Mouse (Mus musculus) forebrain, embryonic 10.5 days (tissue): ENCODE results near the gene Dlk1. TPM values are rescaled to one million over a fixed set of nuclear protein-coding genes. Genes with fewer than 3 reads are reported as not detected.
A peak's percentile ranks its signal among the peaks of the same experiment; 100 is the strongest.

Experiments used
- DNase-seq: peaks from one replicate; pipeline ENCODE4 v3.0.0-alpha.2; 2017; ENCODE audit warnings: low spot score; ENCODE audit errors: extremely low spot score
- H3K27ac ChIP-seq: fragments of 300-500 bp; sonication (generic); 2 replicates; pipeline ENCODE4 v1.5.1; 2016; ENCODE audit warnings: mild to moderate bottlenecking
- H3K27me3 ChIP-seq: fragments of 300-500 bp; sonication (generic); 2 replicates; pipeline ENCODE4 v1.6.1; 2016; ENCODE audit warnings: mild to moderate bottlenecking; ENCODE audit not compliant: poor library complexity, severe bottlenecking
- H3K36me3 ChIP-seq: fragments of 300-500 bp; sonication (generic); replicated peaks from 2 replicates; pipeline ENCODE4 v1.6.1; 2016; ENCODE audit warnings: mild to moderate bottlenecking, moderate library complexity
- H3K4me1 ChIP-seq: fragments of 300-500 bp; sonication (generic); 2 replicates; pipeline ENCODE4 v1.6.1; 2016
- H3K4me3 ChIP-seq: fragments of 300-500 bp; sonication (generic); 2 replicates; pipeline ENCODE4 v1.5.1; 2016; ENCODE audit warnings: mild to moderate bottlenecking, moderate library complexity
- H3K9me3 ChIP-seq: fragments of 300-500 bp; sonication (generic); 2 replicates; pipeline ENCODE4 v1.6.1; 2016; ENCODE audit warnings: mild to moderate bottlenecking, moderate library complexity
- WGBS: fragments of 180-500 bp; shearing (Covaris S2); methylation state at CpG from one replicate; pipeline ENCODE4 v1.1.7; 2016; 5-methylcytosine and 5-hydroxymethylcytosine counted together
- polyA plus RNA-seq: library from polyadenylated mRNA; unstranded; fragments of >200 nt; fragmentation: Nextera tagmentation; extraction: Ambion mirVana; gene quantifications from 2 replicates; pipeline ENCODE4 v1.2.1, GENCODE M21; 2016

The Dlk1 gene
- polyA plus RNA-seq, 1 experiment from 2014 or later: 200 TPM

DNA sequence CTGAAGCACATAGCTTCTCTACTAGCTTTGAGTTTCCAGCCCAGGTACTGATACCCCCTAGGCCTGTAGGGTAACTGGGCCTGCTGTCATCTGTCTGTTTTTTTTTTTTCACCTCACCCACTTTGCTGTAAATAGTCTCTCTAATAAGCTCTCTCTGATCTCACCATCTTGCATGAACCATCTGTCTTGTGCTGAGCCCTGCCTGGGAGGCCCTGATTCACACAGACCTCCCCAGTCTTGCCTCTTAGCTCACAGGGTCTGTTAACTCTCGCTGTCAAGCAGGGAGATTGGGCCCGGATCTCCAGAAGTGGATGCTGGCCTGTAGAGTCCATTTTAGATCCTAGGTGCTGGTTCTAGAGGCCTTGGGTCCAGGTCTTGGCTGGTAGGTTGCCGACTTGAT is 9.3 kb upstream of the Dlk1 start:
- Histone ChIP-seq H3K27me3 (peaks cover 86% of the 10 kb centered on the region), H3K36me3 (no peaks in the 10 kb centered on the region), H3K4me1 (peaks cover 94% of the 10 kb centered on the region), H3K27ac (peak overlapping the region; percentile 81), H3K4me3 (no peak overlapping the region), H3K9me3 (no peaks in the 10 kb centered on the region)
- WGBS: 67% methylated on average over 3 of the region's 3 CpGs
- DNase-seq: no peak

DNA sequence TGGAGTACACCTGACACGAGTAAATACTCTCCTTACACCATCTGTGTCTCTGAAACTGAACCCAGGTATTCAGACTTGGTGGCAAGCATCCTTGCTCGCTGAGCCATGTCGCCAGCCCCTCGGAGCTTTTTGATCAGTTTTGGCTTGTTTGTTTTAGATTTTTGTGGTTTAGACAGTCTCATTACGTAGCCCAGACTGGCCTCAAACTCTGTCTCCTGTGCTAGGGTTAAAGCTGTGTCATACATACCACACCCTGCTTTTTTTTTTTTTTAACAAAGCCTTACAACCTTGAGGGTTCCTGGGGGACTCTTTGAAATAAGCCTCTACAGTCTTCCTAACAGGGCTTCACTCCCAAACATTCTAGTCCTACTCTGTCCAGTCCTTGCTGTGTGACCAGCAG is 7.6 kb upstream of the Dlk1 start:
- H3K4me1 ChIP-seq: peaks cover 94% of the 10 kb centered on the region
- 65% methylated on average over 5 of the region's 5 CpGs for WGBS
- H3K27me3 ChIP-seq: peaks cover 86% of the 10 kb centered on the region
- H3K9me3 ChIP-seq: no peaks in the 10 kb centered on the region
- no peak for DNase-seq
- peak overlapping the region; percentile 81 for H3K27ac ChIP-seq
- no peak overlapping the region for H3K4me3 ChIP-seq
- no peaks in the 10 kb centered on the region for H3K36me3 ChIP-seq

DNA sequence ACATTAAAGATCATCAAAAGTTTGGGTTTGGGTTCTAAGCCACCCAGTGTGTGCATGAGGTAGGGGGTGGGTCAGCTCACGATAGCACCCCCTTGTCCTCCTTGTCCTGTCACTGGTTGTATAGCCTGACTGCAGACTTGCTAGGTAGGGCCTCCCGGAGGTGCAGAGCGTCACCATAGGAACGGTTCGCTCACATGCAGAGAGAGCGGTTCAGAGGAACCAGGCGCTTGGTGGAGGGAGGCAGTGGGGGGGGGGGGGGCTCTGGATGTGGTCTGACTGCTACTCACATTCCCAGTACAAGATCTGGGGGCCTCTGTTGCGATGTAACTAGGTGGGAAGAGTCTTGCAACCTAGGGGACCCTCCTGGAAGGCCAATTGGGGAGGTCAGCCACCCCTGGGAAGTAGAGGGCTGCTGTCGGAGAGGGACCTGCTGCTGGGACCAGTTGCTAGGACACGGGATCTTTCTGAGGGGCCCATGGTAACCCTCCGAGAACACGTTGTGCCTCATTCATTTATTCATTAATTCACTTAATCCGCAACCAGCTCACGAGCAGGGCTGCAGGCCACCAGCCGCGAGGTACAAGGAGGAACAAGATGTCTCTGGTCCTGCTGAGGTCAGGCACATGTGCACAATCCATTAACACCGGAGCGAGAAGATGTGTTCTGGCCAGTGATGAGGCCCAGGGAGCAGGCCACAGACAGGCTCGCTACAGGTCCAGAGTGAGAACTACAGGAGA is 7.0 kb upstream of the Dlk1 start:
- H3K4me1 ChIP-seq: peaks cover 95% of the 10 kb centered on the region

DNA sequence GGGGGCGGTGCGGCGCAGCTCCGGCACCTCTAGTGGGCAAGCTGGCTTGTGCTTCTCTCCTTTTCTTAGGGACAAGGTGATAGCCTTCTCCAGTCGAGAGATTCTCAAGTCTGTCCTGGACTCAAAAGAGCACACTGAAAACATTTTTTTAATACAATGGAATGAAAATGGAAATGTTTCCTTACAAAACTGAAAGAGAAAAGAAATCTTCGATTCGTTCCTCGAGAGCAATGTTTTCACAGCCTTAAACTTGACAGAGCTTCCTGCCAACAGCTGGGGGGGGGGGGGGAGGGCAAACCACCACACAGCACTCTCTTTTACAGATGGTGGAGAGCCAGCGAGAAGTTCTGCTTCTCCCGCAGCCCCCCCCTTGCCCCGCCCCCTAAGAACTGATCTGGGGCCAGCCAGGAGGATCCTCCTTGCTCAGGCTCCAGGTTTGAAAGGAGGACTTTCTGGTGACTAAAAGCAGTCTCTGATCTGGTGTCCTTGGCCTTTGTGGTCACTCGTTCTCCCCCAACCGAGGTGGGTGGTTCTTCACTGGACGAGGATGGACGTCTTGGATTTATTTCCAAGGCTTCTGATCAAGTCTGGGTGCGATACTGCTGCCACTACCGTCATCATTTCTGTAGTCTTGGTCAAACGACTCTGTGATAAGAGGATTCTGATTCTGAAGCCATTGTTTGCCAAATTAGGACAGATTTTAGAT is 6.2 kb upstream of the Dlk1 start:
- WGBS: 6% methylated on average over 18 of the region's 18 CpGs

More for the DNA sequence above, 7.0 kb upstream of the Dlk1 start:
- peak; percentile 75 for DNase-seq
- peak overlapping the region; percentile 81 for H3K27ac ChIP-seq
- peak overlapping the region; percentile 32 for H3K4me3 ChIP-seq
- peaks cover 86% of the 10 kb centered on the region for H3K27me3 ChIP-seq
- H3K36me3 ChIP-seq: no peaks in the 10 kb centered on the region
- 4% methylated on average over 19 of the region's 19 CpGs for WGBS
- no peaks in the 10 kb centered on the region for H3K9me3 ChIP-seq

DNA sequence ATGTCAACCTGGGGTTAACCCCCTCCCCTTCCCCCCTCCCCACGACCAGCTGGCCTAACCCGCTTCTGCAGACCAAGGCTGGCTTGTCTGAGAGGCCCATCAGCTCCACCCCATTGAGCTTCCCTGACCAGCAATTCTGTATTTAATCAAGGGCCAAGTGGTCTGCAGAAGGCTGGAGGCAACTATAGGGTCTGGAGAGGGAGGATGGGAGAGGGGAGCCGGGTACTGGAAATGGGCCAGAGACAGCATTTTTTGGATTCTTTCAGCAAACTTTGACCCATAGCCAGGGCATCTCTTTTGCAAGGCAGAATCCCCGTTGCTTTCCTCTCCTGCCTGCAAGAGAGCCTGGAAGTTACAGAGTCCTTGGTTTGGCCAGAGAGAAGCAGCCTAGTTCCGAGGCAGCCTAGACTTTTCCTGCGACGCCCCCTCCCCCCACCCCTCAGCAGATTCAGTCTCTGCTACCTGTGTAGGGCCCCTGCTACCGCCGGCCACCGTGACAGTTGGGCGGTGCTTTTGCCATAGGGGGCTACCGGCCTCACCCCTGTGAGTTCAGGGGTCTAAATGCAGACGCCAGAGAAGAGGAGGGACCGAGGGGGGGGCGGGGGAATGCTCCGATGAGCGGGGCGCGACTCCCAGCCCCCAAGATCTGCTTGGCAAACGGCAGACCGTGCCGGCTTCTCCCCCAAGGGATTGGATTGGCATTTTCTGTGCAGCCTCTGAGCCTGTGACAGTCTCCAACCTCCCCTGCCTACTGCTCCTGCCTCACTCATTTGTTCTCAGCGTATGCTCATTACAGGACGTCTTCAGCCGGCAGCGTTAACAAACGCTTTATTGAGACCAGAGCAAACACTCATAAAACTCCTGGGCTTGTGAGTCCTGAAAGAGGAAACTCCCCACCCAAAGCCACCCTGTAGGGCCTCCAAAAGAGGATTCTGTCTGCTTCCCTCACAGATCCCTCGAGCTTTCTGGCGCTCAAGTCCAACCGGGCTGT is 2.9 kb upstream of the Dlk1 start:
- WGBS: 2% methylated on average over 30 of the region's 30 CpGs

More for the DNA sequence above, 6.2 kb upstream of the Dlk1 start:
- Histone ChIP-seq H3K4me1 (peaks cover 96% of the 10 kb centered on the region), H3K27me3 (peaks cover 86% of the 10 kb centered on the region), H3K9me3 (no peaks in the 10 kb centered on the region), H3K27ac (peak overlapping the region; percentile 81), H3K4me3 (peak overlapping the region; percentile 32), H3K36me3 (no peaks in the 10 kb centered on the region)
- no peak for DNase-seq

DNA sequence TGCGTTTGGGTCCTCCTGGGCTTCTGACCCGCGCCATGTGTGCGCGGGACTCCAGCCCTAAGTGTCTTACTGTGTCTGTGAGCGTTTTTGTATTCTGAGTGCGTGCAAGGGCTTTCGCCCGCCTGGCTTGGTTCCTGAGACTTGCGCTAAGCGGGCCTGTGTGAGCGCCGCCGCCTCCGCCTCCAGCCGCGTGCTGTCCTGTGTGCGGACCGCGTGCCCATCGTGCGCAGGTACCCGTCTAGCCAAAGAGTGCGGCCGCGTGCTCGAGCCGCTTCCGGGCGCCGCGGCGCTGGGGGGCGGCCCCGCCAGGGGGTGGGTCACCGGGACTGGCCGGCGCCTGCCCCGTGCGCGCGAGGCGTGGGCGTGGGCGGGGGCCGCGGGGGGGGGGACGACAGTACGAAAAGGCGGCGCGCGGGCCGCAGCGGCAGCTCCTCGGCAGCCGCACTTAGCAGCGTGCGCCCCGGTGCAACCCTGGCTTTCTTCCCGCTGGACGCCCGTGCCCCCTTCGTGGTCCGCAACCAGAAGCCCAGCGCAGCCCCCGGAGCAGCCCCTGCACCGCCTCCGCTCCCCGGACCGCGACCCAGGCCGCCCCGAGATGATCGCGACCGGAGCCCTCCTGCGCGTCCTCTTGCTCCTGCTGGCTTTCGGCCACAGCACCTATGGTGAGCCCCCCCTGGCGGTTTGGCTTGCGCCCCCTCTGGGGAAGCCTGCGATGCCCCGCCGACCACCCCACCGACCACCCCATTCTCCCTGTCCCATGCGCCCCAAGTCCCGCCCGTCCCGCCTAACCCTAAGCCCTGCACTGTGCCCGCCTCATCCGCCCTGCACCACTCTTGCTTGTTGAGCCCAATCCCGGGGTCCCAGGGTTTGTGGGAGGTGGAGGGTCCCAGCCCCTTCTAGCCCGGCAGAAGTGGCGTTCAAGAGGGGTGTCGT is 708 bp downstream of the Dlk1 start:
- H3K36me3 ChIP-seq: peaks cover 4% of the 10 kb centered on the region; the same call in 1 of the 2 replicates
- H3K4me1 ChIP-seq: peaks cover 97% of the 10 kb centered on the region
- H3K9me3 ChIP-seq: no peaks in the 10 kb centered on the region
- peak overlapping the region; percentile 65 for H3K4me3 ChIP-seq
- peak overlapping the region; percentile 94 for H3K27ac ChIP-seq
- under 1% methylated on average over 95 of the region's 96 CpGs for WGBS
- DNase-seq: peak; percentile 67
- H3K27me3 ChIP-seq: peaks cover 100% of the 10 kb centered on the region

More for the DNA sequence above, 2.9 kb upstream of the Dlk1 start:
- peaks cover 94% of the 10 kb centered on the region for H3K4me1 ChIP-seq
- DNase-seq: peak; percentile 71
- H3K9me3 ChIP-seq: no peaks in the 10 kb centered on the region
- peak overlapping the region; percentile 87 for H3K27ac ChIP-seq
- peak overlapping the region; percentile 48 for H3K4me3 ChIP-seq
- no peaks in the 10 kb centered on the region for H3K36me3 ChIP-seq
- peaks cover 86% of the 10 kb centered on the region for H3K27me3 ChIP-seq

DNA sequence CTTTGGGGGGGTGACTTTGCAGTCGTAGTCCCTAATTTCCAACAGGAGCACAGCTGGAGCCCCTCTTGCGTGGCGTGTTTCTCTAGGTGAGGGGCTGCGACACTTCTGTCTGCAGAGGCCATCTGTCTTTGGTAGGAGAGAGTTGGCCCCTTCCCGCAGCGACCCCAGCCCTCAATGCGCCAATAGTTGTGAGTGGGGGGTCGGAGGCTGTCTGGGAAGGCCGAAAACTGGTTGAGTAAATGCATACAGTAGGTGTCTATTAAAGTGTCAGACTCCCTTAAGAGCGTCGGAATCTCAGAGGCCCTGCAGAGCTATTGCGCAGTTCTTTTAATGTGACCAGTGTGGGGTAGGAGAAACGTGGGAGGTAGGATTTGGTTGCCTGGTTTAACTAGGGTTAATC is 1.5 kb downstream of the Dlk1 start:
- H3K27ac ChIP-seq: peak overlapping the region; percentile 94
- peak overlapping the region; percentile 65 for H3K4me3 ChIP-seq
- H3K4me1 ChIP-seq: peaks cover 97% of the 10 kb centered on the region
- H3K36me3 ChIP-seq: peaks cover 6% of the 10 kb centered on the region; the same call in 1 of the 2 replicates
- H3K9me3 ChIP-seq: no peaks in the 10 kb centered on the region
- peaks cover 100% of the 10 kb centered on the region for H3K27me3 ChIP-seq
- WGBS: 7% methylated on average over 13 of the region's 13 CpGs
- peak; percentile 31 for DNase-seq

DNA sequence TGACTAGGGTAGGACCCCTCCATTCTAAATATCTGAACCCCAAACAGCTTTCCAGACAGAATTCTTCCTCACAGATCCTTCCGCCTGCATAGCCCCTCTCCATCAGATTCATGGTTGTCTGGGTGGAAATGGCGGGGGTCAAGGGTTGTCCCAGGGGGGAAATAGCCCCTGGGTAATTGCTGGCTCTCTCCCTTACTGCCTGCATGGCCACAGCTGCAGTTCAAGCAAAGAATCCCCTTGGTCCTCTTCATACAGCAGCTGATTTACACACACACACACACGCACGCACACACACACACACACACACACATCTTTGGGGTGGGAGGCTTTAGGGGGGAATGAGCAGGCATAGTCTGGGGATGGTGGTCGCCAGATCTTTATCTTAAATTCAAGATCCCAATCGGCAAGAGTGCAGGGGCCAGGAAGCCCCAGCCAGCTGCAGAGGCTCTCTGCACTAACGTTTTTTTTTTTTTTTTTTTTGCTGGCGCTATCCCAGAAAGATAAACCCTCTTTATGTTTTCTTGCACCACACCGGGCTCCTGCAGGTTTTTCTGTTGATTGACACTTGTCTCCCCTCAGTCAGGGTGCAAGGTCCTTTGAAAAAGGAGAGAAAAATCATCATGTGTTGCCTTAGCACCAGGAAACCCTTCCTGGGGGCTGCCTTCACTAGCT is 4.0 kb downstream of the Dlk1 start:
- peaks cover 100% of the 10 kb centered on the region for H3K27me3 ChIP-seq
- 14% methylated on average over 9 of the region's 9 CpGs for WGBS
- no peaks in the 10 kb centered on the region for H3K9me3 ChIP-seq
- peak; percentile 29 for DNase-seq
- peak overlapping the region; percentile 94 for H3K27ac ChIP-seq
- H3K4me3 ChIP-seq: peak overlapping the region; percentile 65
- peaks cover 22% of the 10 kb centered on the region for H3K36me3 ChIP-seq
- peaks cover 93% of the 10 kb centered on the region for H3K4me1 ChIP-seq

DNA sequence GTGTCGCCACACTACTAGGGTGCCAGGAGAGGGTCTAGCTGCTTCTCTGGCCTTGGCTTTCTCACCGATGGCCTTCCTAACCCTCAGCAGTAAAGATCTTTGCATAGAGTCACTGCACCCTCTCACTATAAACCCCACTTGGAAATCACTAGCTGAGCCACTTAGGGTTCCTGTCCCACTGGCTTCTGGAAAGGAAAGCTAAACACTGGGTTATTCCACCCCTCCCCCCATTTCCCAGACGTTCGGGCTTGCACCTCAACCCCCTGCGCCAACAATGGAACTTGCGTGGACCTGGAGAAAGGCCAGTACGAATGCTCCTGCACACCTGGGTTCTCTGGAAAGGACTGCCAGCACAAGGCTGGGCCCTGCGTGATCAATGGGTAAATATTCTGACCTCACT is 5.2 kb downstream of the Dlk1 start:
- Histone ChIP-seq H3K9me3 (no peaks in the 10 kb centered on the region), H3K36me3 (peaks cover 22% of the 10 kb centered on the region), H3K4me3 (peak overlapping the region; percentile 13; the same call in 1 of the 2 replicates), H3K27ac (peak overlapping the region; percentile 94), H3K27me3 (peaks cover 100% of the 10 kb centered on the region), H3K4me1 (peaks cover 93% of the 10 kb centered on the region)
- WGBS: 17% methylated on average over 8 of the region's 8 CpGs
- no peak for DNase-seq

DNA sequence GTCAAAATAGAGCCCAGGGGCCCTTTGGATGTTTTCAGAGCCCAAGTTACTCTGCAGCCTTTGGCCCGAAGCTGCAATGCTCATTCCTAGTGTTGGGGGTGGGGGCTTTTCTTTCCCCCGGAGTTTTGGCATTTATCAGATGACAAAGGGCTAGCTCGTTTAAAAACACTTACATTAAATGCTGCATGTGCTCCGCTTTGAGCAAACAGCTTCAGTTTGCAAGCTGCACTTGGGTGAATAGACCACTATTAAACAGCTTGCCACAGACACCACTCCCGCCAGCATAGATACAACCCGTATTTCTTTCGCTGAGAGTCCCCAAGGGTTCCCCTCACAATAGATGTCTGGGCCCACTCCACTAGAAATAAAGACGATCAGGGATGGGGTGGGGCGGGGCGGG is 6.3 kb downstream of the Dlk1 start:
- peak overlapping the region; percentile 61 for H3K27ac ChIP-seq

More for the DNA sequence above, 6.3 kb downstream of the Dlk1 start:
- Histone ChIP-seq H3K36me3 (peaks cover 22% of the 10 kb centered on the region), H3K4me1 (peaks cover 83% of the 10 kb centered on the region), H3K4me3 (peak overlapping the region; percentile 32; the same call in 1 of the 2 replicates), H3K9me3 (no peaks in the 10 kb centered on the region), H3K27me3 (peaks cover 99% of the 10 kb centered on the region)
- WGBS: 20% methylated on average over 10 of the region's 10 CpGs
- DNase-seq: no peak
